Mouse (Mus musculus) liver, postnatal 0 days (tissue): ENCODE measurements around the gene Cntn1. TPM values are rescaled to one million over a fixed set of nuclear protein-coding genes. Genes with fewer than 3 reads are reported as not detected.

ENCODE experiments used
- ATAC-seq: fragments of 200-750 bp; cut with Nextera tagmentation; 2 replicates; pipeline ENCODE4 v1.8.0; 2017; ENCODE audit warnings: mild to moderate bottlenecking, moderate library complexity
- DNase-seq: peaks from one replicate; pipeline ENCODE4 v3.0.0-alpha.2; 2016
- H3K27ac ChIP-seq: fragments of 300-500 bp; sonication (generic); 2 replicates; pipeline ENCODE4 v1.5.1; 2014; ENCODE audit warnings: antibody characterized with exemption, moderate library complexity, mild to moderate bottlenecking, low read depth
- H3K27me3 ChIP-seq: fragments of 300-500 bp; sonication (generic); 2 replicates; pipeline ENCODE4 v1.6.1; 2014; ENCODE audit warnings: low read length, control low read depth, mixed read lengths; ENCODE audit not compliant: insufficient read depth
- H3K36me3 ChIP-seq: fragments of 300-500 bp; sonication (generic); replicated peaks from 2 replicates; pipeline ENCODE4 v1.6.1; 2014; ENCODE audit warnings: mild to moderate bottlenecking, control low read depth, low read length, moderate library complexity, mixed read lengths; ENCODE audit not compliant: insufficient read depth
- H3K4me1 ChIP-seq: fragments of 300-500 bp; sonication (generic); 2 replicates; pipeline ENCODE4 v1.6.1; 2014; ENCODE audit warnings: antibody characterized with exemption, mild to moderate bottlenecking, control low read depth; ENCODE audit not compliant: insufficient read depth
- H3K4me2 ChIP-seq: fragments of 300-500 bp; sonication (generic); 2 replicates; pipeline ENCODE4 v1.6.1; 2014; ENCODE audit warnings: low read depth, mild to moderate bottlenecking, low read length, moderate library complexity, mixed read lengths
- H3K4me3 ChIP-seq: fragments of 300-500 bp; sonication (generic); 2 replicates; pipeline ENCODE4 v1.5.1; 2014; ENCODE audit warnings: low read depth, low read length
- H3K9ac ChIP-seq: fragments of 300-500 bp; sonication (generic); replicated peaks from 2 replicates; pipeline ENCODE4 v1.6.1; 2014; ENCODE audit warnings: mild to moderate bottlenecking, moderate library complexity
- H3K9me3 ChIP-seq: fragments of 300-500 bp; sonication (generic); 2 replicates; pipeline ENCODE4 v1.6.1; 2016; ENCODE audit warnings: mild to moderate bottlenecking, control low read depth, low read length, mixed read lengths
- CTCF ChIP-seq: sonication (generic); IDR thresholded peaks from 2 replicates; pipeline ENCODE4 v1.5.1; 2016; ENCODE audit warnings: antibody characterized with exemption, low read depth
- EP300 ChIP-seq: IDR thresholded peaks from 2 replicates; pipeline ENCODE4 v1.6.1; 2016; ENCODE audit warnings: antibody characterized with exemption, low read depth, mild to moderate bottlenecking
- WGBS: fragments of 180-500 bp; shearing (Covaris S2); extraction: QIAGEN DNeasy Blood & Tissue Kit; methylation state at CpG from one replicate; pipeline ENCODE4 v1.1.7; 2014; ENCODE audit not compliant: insufficient replicate concordance; 5-methylcytosine and 5-hydroxymethylcytosine counted together
- polyA plus RNA-seq: library from polyadenylated mRNA; unstranded; fragments of >200 nt; fragmentation: Nextera tagmentation; extraction: Ambion mirVana; gene quantifications from 2 replicates; pipeline ENCODE4 v1.2.1, GENCODE M21; 2015

Gene Cntn1
- 0.02 TPM in 1 of 2 replicates, not detected in the other for polyA plus RNA-seq

DNA sequence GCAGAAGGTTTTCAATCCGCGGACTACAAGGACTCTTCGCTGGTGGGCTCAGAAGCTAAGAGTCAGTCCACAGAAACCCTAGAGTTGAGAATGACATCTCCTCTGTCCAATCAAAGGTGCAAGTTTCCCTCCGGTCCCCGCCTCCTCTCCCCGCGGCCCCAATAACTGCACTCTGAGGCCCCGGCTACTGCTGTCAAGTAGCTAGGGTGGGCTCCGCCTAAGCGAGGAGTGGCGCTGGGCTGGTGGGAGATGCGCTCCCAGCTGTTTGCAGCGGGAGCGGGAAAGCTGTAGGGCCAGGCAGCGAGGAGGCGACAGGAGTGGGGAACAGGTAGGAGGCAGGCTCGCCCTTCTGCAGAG lies at the start of gene Cntn1:
Cntn1 (plus strand) TSS at position 170 of the 357 bp plus-strand sequence.
- ATAC-seq (no peak), DNase-seq (peak; percentile 12)
- Histone ChIP-seq H3K4me1 (no peaks in the 10 kb centered on the region), H3K4me3 (no peak within 1 kb of the TSS), H3K4me2 (peak within 1 kb of the TSS; percentile 38; the same call in 1 of the 2 replicates), H3K9ac (no peak within 1 kb of the TSS), H3K9me3 (no peaks in the 10 kb centered on the region), H3K36me3 (no peaks in the 10 kb centered on the region), H3K27me3 (0 out of 2 replicates have a peak, but pooled peaks cover 12% of the 10 kb centered on the region), H3K27ac (no peak within 1 kb of the TSS)
- WGBS, result 2% methylated on average over 17 of the region's 17 CpGs
- TF ChIP-seq CTCF (no peak), EP300 (no peak)

DNA sequence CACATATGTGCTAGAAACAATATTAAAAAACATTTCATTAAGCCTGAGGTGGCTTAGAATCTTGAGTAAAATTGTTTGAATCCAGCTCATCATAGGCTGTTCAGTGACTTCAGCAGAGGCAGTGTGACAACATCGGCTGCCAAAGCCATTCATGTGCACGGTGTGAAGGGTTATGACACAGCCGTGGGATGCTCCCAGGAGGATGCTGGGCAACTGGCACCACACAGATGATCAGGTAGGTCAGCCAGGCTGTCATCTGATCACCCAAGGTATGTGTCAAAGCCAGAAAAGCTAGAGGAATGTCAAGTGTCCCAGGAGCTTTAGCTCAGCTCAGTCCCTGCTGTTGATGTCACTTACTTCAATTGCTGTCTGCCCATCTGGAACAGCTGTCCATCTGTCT lies 49.5 kb upstream of the Cntn1 start:
- ATAC-seq (no peak), DNase-seq (no peak)
- no peaks in the 10 kb centered on the region for H3K4me1 ChIP-seq
- H3K4me2 ChIP-seq, result no peak overlapping the region
- H3K27ac ChIP-seq, result no peak overlapping the region
- TF ChIP-seq CTCF (no peak), EP300 (no peak)
- 72% methylated on average over 3 of the region's 3 CpGs for WGBS
- H3K36me3 ChIP-seq, result no peaks in the 10 kb centered on the region
- no peak overlapping the region for H3K9ac ChIP-seq
- no peaks in the 10 kb centered on the region; the same call in 1 of the 2 replicates for H3K9me3 ChIP-seq
- no peaks in the 10 kb centered on the region for H3K27me3 ChIP-seq
- no peak overlapping the region for H3K4me3 ChIP-seq

DNA sequence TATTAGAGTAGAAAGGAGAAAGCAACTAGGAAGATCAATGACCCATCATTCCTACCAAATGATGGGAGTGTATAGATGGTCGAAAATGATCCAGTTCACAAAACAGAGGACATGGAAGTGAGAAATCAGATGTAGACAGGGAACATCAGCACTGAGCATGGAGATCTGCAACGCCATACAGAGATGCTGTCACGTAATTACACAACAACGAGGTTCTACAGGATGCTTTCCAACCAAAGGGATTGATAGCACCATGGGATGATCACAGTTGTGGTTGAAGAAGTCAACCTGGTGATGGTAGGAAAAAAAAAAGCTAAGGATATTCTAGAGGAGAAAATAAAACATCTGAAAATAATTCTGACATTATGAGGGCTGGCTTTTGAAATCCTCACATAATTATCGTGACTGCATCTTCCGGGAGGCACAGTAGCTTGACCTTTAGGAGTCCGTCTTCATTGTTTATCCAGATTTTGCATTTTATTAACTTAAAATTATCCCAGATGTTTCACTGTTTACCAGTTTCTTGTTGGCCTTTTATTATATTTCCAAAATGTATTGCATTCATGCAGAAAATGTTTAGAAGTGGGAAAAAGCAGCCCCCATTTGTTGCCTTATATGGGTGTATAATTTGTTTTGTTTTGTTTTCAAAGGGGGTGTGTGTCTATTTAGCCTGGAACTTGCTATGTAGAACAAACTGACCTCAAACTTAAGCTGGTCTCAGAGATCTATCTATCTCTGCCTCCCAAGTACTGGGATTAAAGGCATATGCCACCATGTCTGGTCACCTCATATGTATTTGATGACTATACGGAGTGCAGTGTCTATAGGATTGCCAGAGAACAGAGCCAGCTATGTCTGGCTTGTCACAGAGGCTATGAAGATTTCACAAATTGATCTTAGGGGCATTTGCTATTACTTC lies 38.5 kb upstream of the Cntn1 start:
- no peaks in the 10 kb centered on the region for H3K36me3 ChIP-seq
- 72% methylated on average over 8 of the region's 8 CpGs for WGBS
- ATAC-seq (no peak), DNase-seq (no peak)
- no peak overlapping the region for H3K9ac ChIP-seq
- no peak overlapping the region for H3K4me2 ChIP-seq
- TF ChIP-seq CTCF (no peak), EP300 (no peak)
- no peaks in the 10 kb centered on the region for H3K9me3 ChIP-seq
- H3K4me1 ChIP-seq, result no peaks in the 10 kb centered on the region
- H3K4me3 ChIP-seq, result no peak overlapping the region
- no peak overlapping the region for H3K27ac ChIP-seq
- H3K27me3 ChIP-seq, result no peaks in the 10 kb centered on the region

GRCm38 (mm10) chr15:92034111-92034510 lies 16.9 kb upstream of the Cntn1 start:
- no peak overlapping the region for H3K9ac ChIP-seq
- no peak for TF ChIP-seq EP300
- no peak for TF ChIP-seq CTCF
- H3K27ac ChIP-seq, result no peak overlapping the region
- H3K9me3 ChIP-seq, result no peaks in the 10 kb centered on the region
- no peaks in the 10 kb centered on the region for H3K36me3 ChIP-seq
- DNase-seq, result no peak
- no peaks in the 10 kb centered on the region for H3K27me3 ChIP-seq
- no peaks in the 10 kb centered on the region for H3K4me1 ChIP-seq
- H3K4me2 ChIP-seq, result no peak overlapping the region
- no peak for ATAC-seq
- no peak overlapping the region for H3K4me3 ChIP-seq
- WGBS, result 63% methylated on average over 1 of the region's 1 CpGs

GRCm38 (mm10) chr15:92042538-92042937 lies 8.4 kb upstream of the Cntn1 start:
- Histone ChIP-seq H3K27me3 (no peaks in the 10 kb centered on the region), H3K9ac (no peak overlapping the region), H3K4me3 (no peak overlapping the region), H3K4me2 (no peak overlapping the region), H3K36me3 (no peaks in the 10 kb centered on the region), H3K27ac (no peak overlapping the region), H3K9me3 (no peaks in the 10 kb centered on the region), H3K4me1 (no peaks in the 10 kb centered on the region)
- DNase-seq, result no peak
- no peak for TF ChIP-seq CTCF
- no peak for TF ChIP-seq EP300
- ATAC-seq, result no peak
- WGBS, result 87% methylated on average over 5 of the region's 5 CpGs

- no peaks in the 10 kb centered on the region for H3K36me3 ChIP-seq
- no peak overlapping the region for H3K4me3 ChIP-seq
- 83% methylated on average over 8 of the region's 8 CpGs for WGBS
- TF ChIP-seq EP300 (no peak), CTCF (no peak)
- H3K27ac ChIP-seq, result no peak overlapping the region
- 0 out of 2 replicates have a peak, but pooled peaks cover 3% of the 10 kb centered on the region for H3K27me3 ChIP-seq
- H3K9ac ChIP-seq, result no peak overlapping the region
- no peak overlapping the region for H3K4me2 ChIP-seq
- DNase-seq (no peak), ATAC-seq (no peak)
- H3K9me3 ChIP-seq, result no peaks in the 10 kb centered on the region
- H3K4me1 ChIP-seq, result no peaks in the 10 kb centered on the region
These were observed 4.9 kb upstream of the Cntn1 start for GRCm38 (mm10) chr15:92046042-92046441.
